Mouse (Mus musculus): Measurements from ENCODE around the gene Cox8b. TPM values are rescaled to one million over a fixed set of nuclear protein-coding genes. Genes with fewer than 3 reads are reported as not detected.
A peak's percentile ranks its signal among the peaks of the same experiment; 100 is the strongest.
"Not testable (repeated sequence)": the region's sequence is repeated elsewhere in the genome, so short reads cannot be mapped to it uniquely, and the experiment has no call there.

The Cox8b gene
- polyA plus RNA-seq, 1 experiment from 2014 or later: 0.91 TPM

DNA sequence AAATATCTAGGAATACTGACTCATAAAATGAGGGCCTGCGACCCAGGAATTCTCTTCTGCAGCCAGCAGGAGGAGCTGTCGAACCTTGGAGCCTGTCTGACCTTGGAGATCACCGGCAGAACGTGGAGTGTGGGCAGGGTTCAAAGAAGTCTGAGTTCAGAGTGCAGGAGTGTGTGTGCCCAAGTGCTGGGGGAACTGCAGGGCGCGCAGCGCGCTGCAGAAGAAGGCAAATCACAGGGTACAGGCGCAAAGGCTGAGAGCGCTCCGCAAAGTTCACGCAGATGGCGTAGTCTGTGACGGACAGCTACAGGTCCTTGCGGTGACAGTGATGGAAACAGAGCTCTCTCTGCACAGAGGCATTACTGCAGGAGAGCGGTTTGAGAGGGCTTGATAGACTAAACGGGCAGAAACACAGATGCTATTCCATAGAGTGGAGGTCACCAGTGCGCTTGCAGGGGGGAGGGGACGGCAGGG, 8.4 kb upstream of the Cox8b start:
- WGBS: 2% methylated on average over 19 of the region's 19 CpGs
- Histone ChIP-seq H3K36me3 (no peaks in the 10 kb centered on the region), H3K27ac (replicated peaks) (no peak overlapping the region), H3K4me3 (peak overlapping the region; percentile 36), H3K9ac (peak overlapping the region; percentile 56), H3K4me1 (replicated peaks) (peaks cover 5% of the 10 kb centered on the region), H3K4me2 (peak overlapping the region; percentile 72), H3K9me3 (no peaks in the 10 kb centered on the region), H3K27me3 (peaks cover 1% of the 10 kb centered on the region; the same call in 1 of the 2 replicates)
- peak; percentile 60 for ATAC-seq (ENCODE audit: low read depth)

DNA sequence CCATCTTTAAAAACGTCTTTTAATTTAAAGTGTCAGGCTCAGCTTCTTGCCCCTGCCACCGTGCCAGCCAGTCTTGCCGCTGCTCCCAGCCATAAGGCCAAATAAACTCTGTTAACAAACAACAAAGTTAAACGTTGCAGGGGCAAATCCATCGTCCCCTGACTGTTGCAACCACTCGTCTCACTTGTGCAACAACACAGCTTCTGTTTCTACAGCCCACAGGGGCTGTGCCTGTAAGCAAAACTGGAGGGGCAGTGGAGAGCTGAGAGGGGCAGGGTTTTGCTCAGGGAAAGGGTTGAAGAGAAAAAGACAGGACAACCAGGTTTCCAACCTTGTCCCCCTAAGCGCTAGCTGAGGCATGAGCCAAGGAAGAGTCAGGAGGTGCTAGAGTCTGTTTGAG, 7.9 kb upstream of the Cox8b start:
- no peak for ATAC-seq (ENCODE audit: low read depth)
- 52% methylated on average over 7 of the region's 7 CpGs for WGBS
- no peak overlapping the region for H3K4me2 ChIP-seq
- H3K9ac ChIP-seq: no peak overlapping the region
- H3K36me3 ChIP-seq: no peaks in the 10 kb centered on the region
- no peak overlapping the region for H3K4me3 ChIP-seq
- H3K27ac ChIP-seq (replicated peaks): no peak overlapping the region
- H3K4me1 ChIP-seq (replicated peaks): peaks cover 9% of the 10 kb centered on the region
- no peaks in the 10 kb centered on the region for H3K27me3 ChIP-seq
- no peaks in the 10 kb centered on the region for H3K9me3 ChIP-seq

DNA sequence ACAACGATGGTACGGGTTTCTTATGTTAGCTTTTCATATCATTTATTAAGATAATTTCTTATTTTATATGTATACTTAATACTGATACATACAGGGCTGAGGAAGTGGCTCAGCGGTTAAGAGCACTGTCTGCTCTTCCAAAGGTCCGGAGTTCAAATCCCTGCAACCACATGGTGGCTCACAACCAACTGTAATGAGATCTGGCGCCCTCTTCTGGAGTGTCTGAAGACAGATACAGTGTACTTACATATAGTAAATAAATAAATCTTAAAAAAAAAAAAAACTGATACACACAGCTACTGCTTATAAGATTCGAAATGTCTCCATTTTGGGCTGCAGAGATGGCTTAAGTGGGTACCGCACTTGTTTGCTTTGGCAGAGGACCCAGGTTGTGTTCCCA, 7.5 kb upstream of the Cox8b start:
- no peak for ATAC-seq (ENCODE audit: low read depth)
- H3K4me3 ChIP-seq: no peak overlapping the region
- 87% methylated on average over 7 of the region's 7 CpGs for WGBS

GRCm38 (mm10) chr7:140907131-140907530, 6.9 kb upstream of the Cox8b start:
- 83% methylated on average over 13 of the region's 13 CpGs for WGBS

More for the DNA sequence above, 7.5 kb upstream of the Cox8b start:
- no peak overlapping the region for H3K9ac ChIP-seq
- H3K27me3 ChIP-seq: no peaks in the 10 kb centered on the region
- no peaks in the 10 kb centered on the region for H3K9me3 ChIP-seq
- peaks cover 12% of the 10 kb centered on the region for H3K4me1 ChIP-seq (replicated peaks)
- no peak overlapping the region for H3K27ac ChIP-seq (replicated peaks)
- no peaks in the 10 kb centered on the region for H3K36me3 ChIP-seq
- no peak overlapping the region for H3K4me2 ChIP-seq

DNA sequence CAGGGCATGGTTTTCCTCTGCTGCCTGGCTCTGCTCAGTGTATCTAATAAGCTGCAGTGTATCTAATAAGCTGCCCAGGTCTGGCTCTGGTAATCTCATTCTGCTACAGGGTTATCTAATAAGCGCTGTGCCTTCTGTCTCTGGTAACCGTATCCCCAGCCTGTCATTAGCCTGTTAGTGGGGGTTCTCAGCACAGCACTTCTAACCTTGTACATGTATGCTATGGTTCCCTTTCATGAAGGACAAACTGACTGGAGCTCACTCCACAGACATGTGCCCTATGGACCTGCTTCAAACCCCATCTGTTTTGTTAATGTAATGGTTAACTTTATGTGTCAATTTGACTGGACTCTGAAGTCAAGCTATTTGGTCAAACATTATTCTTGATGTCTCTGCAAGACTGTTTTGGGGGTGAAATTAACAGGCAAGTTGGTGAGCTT, 5.4 kb upstream of the Cox8b start:
- 90% methylated on average over 2 of the region's 2 CpGs for WGBS
- no peak for ATAC-seq (ENCODE audit: low read depth)
- H3K27me3 ChIP-seq: no peaks in the 10 kb centered on the region
- H3K4me2 ChIP-seq: no peak overlapping the region
- H3K4me1 ChIP-seq (replicated peaks): peaks cover 12% of the 10 kb centered on the region
- H3K9ac ChIP-seq: no peak overlapping the region
- no peak overlapping the region for H3K4me3 ChIP-seq
- no peaks in the 10 kb centered on the region for H3K9me3 ChIP-seq
- H3K36me3 ChIP-seq: no peaks in the 10 kb centered on the region
- H3K27ac ChIP-seq (replicated peaks): no peak overlapping the region

More at GRCm38 (mm10) chr7:140907131-140907530, 6.9 kb upstream of the Cox8b start:
- Histone ChIP-seq H3K9ac (no peak overlapping the region), H3K4me1 (replicated peaks) (peaks cover 12% of the 10 kb centered on the region), H3K27ac (replicated peaks) (no peak overlapping the region), H3K4me2 (no peak overlapping the region), H3K4me3 (no peak overlapping the region), H3K36me3 (no peaks in the 10 kb centered on the region), H3K27me3 (no peaks in the 10 kb centered on the region), H3K9me3 (no peaks in the 10 kb centered on the region)
- no peak for ATAC-seq (ENCODE audit: low read depth)

DNA sequence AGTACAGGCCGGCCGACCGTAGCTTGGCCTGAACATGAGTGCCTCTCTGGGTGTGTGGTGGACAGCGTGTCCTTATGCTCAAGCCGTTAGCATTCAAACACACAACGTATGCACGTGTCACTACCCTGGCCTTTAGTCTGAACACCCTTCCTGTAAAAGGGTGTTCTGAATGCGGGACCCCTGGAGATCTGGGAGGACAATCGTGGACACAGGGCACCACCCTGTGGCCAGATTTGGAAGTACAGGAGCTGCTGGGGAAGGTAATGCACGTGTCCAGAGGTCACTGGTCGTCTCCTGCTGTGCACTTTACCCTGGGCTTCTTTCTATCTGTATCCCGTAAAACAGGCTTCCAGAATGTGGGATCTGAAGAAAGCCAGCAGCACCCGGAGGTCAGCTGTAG, 3.0 kb upstream of the Cox8b start:
- Histone ChIP-seq H3K4me2 (no peak overlapping the region), H3K9me3 (no peaks in the 10 kb centered on the region), H3K4me3 (no peak overlapping the region), H3K27ac (replicated peaks) (no peak overlapping the region), H3K36me3 (peaks cover 16% of the 10 kb centered on the region), H3K9ac (peak overlapping the region; percentile 41), H3K27me3 (no peaks in the 10 kb centered on the region), H3K4me1 (replicated peaks) (peaks cover 7% of the 10 kb centered on the region; the same call in 1 of the 2 replicates)
- peak; percentile 62 for ATAC-seq (ENCODE audit: low read depth)
- 24% methylated on average over 13 of the region's 13 CpGs for WGBS

DNA sequence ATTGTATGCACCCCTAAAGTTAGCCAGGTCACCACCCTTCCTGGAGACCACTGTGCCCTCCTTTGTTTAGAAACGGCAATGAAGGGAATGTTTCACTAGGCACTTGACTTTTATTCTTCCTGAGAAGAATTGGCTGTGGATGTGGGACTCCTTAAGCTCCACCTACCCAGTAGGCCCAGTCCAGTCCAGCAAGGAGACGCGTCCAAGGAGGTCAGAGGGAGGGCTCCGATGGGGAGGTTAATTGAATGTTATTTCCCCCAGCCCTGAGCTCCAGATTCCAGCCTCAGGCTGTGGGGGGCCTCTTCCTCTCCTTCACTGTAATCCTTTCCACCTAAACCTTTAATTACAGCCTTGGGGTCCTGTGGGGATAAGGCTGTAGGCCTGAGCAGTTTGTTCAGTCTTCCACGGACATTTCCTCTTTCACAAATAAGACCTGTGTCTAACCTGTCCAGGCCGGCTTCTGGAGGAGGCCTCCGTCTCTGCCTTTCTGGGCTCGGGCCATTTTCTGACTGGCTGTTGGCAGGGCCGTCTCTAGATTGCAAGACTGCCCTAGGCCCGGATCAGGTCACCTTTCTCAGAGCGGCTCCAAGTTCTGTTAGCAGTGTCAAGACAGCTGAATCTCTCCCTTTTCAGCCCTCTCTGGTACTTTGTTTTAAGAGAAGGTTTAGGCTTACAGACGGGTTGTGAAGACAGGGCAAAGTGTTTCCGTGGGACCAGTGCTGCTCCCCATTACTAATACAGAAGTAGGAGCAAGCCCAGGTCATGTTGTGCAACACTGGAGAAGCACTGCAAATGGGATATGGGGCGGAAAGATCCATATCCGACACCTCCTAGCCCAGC, 2.0 kb upstream of the Cox8b start:
- Histone ChIP-seq H3K4me3 (no peak overlapping the region), H3K36me3 (peaks cover 26% of the 10 kb centered on the region), H3K27ac (replicated peaks) (no peak overlapping the region), H3K4me1 (replicated peaks) (peaks cover 7% of the 10 kb centered on the region; the same call in 1 of the 2 replicates), H3K9me3 (no peaks in the 10 kb centered on the region), H3K27me3 (no peaks in the 10 kb centered on the region), H3K9ac (no peak overlapping the region), H3K4me2 (no peak overlapping the region)
- ATAC-seq (ENCODE audit: low read depth): no peak
- WGBS: 83% methylated on average over 15 of the region's 15 CpGs

DNA sequence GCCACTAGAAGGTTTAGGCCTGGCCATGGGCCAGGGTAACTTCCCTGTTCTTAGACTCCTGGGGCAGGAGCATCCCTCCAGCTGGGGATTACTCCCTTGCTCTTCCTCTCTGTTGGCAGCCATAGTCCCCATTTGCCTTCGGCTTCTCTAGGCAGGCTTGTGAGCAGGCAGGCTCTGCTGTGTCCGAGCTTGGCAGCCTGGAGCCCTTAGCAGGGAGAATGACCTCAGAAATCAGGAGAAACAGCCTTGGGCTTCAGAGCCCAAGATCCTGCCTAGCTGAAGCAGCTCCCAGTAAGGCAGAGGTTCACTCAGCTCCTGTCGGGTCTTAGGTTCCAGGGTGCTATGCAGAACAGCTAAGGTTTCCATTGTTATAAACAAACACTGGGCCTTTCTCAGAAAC, 1.1 kb downstream of the Cox8b start:
- Histone ChIP-seq H3K4me1 (replicated peaks) (peaks cover 7% of the 10 kb centered on the region; the same call in 1 of the 2 replicates), H3K4me3 (no peak overlapping the region), H3K27me3 (no peaks in the 10 kb centered on the region), H3K36me3 (peaks cover 54% of the 10 kb centered on the region), H3K9ac (no peak overlapping the region), H3K9me3 (no peaks in the 10 kb centered on the region), H3K4me2 (no peak overlapping the region), H3K27ac (replicated peaks) (no peak overlapping the region)
- 81% methylated on average over 3 of the region's 3 CpGs for WGBS
- no peak for ATAC-seq (ENCODE audit: low read depth)

- H3K4me1 ChIP-seq (replicated peaks): 0 out of 2 replicates have a peak, but pooled peaks cover under 1% of the 10 kb centered on the region
- no peaks in the 10 kb centered on the region for H3K27me3 ChIP-seq
- ATAC-seq (ENCODE audit: low read depth): no peak
- WGBS: 92% methylated on average over 7 of the region's 7 CpGs
- no peak overlapping the region for H3K4me2 ChIP-seq
- H3K27ac ChIP-seq (replicated peaks): no peak overlapping the region
- H3K9ac ChIP-seq: no peak overlapping the region
- H3K4me3 ChIP-seq: no peak overlapping the region
- H3K36me3 ChIP-seq: peaks cover 65% of the 10 kb centered on the region
- H3K9me3 ChIP-seq: no peaks in the 10 kb centered on the region
Observed at GRCm38 (mm10) chr7:140897863-140898262, 2.4 kb downstream of the Cox8b start.

DNA sequence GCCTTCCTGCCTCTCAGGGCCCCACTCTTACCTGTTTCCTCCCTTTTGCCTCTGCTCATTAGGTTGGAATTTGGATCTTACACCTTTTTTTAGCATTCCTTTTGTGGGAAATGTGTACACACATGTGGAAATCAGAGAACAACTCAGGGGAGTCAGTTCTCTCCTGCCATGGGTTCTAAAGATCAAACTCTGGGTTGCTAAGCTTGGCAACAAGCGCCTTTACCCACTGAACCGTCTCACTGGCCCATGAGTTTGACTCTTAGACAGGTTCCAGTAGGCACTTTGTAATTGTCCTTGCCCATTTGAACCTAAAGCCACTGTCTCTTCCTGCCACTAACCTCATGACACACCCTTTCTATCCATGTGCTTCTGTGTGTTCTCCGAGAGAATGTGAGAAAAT, 5.6 kb downstream of the Cox8b start:
- no peak overlapping the region for H3K27ac ChIP-seq (replicated peaks)
- WGBS: 99% methylated on average over 3 of the region's 3 CpGs
- no peaks in the 10 kb centered on the region for H3K4me1 ChIP-seq (replicated peaks)
- H3K9ac ChIP-seq: no peak overlapping the region
- H3K36me3 ChIP-seq: peaks cover 82% of the 10 kb centered on the region
- no peaks in the 10 kb centered on the region for H3K9me3 ChIP-seq
- no peaks in the 10 kb centered on the region for H3K27me3 ChIP-seq
- H3K4me2 ChIP-seq: no peak overlapping the region
- no peak for ATAC-seq (ENCODE audit: low read depth)
- no peak overlapping the region for H3K4me3 ChIP-seq

- H3K9me3 ChIP-seq: no peaks in the 10 kb centered on the region
- WGBS: 93% methylated on average over 7 of the region's 7 CpGs
Observed at GRCm38 (mm10) chr7:140894031-140894430, 6.2 kb downstream of the Cox8b start.

DNA sequence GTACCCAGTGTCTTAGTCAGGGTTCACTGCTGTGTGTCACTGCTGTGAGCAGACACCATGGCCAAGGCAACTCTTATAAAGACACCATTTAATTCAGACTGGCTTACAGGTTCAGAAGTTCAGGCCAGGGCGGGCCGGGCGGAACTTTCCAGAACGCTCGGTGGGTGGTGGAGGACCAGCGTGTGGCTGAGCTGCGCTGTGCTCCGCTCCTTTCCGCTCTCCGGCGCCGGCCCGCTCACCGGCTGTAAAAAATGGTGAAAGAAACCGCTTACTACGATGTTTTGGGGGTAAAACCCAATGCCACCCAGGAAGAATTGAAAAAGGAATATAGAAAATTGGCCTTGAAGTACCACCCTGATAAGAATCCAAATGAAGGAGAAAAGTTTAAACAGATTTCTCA, 9.6 kb downstream of the Cox8b start:
- not testable (repeated sequence) for H3K27me3 ChIP-seq; H3K9me3 ChIP-seq; H3K9ac ChIP-seq; ATAC-seq (ENCODE audit: low read depth); H3K4me3 ChIP-seq; H3K27ac ChIP-seq (replicated peaks); H3K4me2 ChIP-seq; H3K4me1 ChIP-seq (replicated peaks)
- H3K36me3 ChIP-seq: peaks cover 82% of the 10 kb centered on the region
- WGBS: 95% methylated on average over 16 of the region's 16 CpGs

More at GRCm38 (mm10) chr7:140894031-140894430, 6.2 kb downstream of the Cox8b start:
- no peak overlapping the region for H3K9ac ChIP-seq
- no peaks in the 10 kb centered on the region for H3K27me3 ChIP-seq
- no peak overlapping the region for H3K4me3 ChIP-seq
- no peak for ATAC-seq (ENCODE audit: low read depth)
- H3K4me1 ChIP-seq (replicated peaks): no peaks in the 10 kb centered on the region
- H3K36me3 ChIP-seq: peaks cover 82% of the 10 kb centered on the region
- no peak overlapping the region for H3K27ac ChIP-seq (replicated peaks)
- H3K4me2 ChIP-seq: no peak overlapping the region

Data from neural tube, embryonic 13.5 days (tissue).